Mouse (Mus musculus): Measurements from ENCODE around the gene Igf2r. TPM values are rescaled to one million over a fixed set of nuclear protein-coding genes. Genes with fewer than 3 reads are reported as not detected.

Igf2r gene
- polyA plus RNA-seq, 1 experiment from 2014 or later, result 35.1 TPM

DNA sequence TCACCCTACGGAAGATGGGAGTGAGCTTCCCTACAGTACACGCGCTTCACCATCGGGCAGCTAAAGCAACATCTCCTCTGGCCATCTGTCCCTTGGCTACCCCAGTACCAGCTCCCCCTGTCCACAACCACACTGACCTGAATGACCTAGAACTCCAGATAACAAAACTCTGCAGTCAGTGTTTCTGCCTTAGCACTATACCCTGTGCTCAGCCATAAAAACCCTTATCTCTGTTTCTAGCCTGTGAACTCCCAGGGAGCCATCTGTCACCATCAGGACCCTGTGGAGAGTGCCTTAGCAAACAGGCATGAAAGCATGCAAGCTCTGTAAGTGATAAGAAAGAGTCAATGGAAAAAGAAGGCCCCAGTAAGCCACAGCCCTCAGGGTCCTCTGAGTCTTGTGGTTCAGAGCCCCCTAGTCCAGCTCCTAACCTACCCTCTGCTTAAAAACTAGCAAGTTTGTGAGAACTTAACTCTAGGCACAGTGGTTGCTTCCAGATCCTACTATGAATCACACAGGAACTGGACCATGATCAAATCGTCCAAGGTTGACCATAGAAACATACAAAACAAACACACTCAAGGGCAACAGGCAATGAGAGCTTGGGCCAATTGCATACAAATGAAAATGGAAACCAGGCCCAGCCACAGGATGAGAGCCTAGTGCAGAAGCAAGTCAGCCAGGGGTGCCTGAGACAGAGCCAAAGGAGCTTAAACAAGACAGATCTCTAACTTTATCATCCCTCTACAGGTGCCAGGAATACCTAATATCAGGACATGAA is 45.3 kb downstream of the Igf2r start:
- 58% methylated on average over 5 of the region's 5 CpGs for WGBS
- Histone ChIP-seq H3K36me3 (peaks cover 9% of the 10 kb centered on the region), H3K9ac (no peak overlapping the region), H3K27me3 (replicated peaks) (no peaks in the 10 kb centered on the region), H3K4me2 (no peak overlapping the region), H3K4me1 (peaks cover 38% of the 10 kb centered on the region), H3K9me3 (no peaks in the 10 kb centered on the region), H3K27ac (peak overlapping the region; percentile 89), H3K4me3 (replicated peaks) (no peak overlapping the region)
- peak; percentile 77 for ATAC-seq (ENCODE audit: insufficient read depth, low FRiP score, low read depth)

DNA sequence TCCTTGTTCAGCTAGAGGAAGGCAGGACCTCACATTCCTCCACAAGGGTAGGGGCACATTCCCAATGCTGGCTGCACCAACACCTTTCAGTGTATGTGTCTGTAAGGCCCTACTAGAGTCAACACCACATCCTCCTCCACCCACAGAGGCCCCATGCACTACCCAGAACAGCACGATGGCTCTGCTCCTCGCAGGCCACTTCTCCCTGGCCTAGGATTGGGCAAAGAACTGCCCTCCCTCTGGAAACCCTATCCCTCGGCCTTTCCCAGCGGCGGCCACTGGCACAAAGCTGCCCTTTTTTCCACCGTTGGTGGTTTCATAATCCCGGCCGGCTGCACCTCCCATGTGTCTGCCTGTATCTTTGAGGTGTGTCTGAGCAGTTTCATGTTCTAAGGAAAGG is 46.8 kb downstream of the Igf2r start:
- peaks cover 13% of the 10 kb centered on the region for H3K36me3 ChIP-seq

GRCm38 (mm10) chr17:12721118-12721886 is 48.2 kb downstream of the Igf2r start:
- H3K4me2 ChIP-seq, result no peak overlapping the region
- H3K9ac ChIP-seq, result no peak overlapping the region
- no peak for ATAC-seq (ENCODE audit: insufficient read depth, low FRiP score, low read depth)
- H3K4me1 ChIP-seq, result peaks cover 37% of the 10 kb centered on the region
- no peaks in the 10 kb centered on the region for H3K27me3 ChIP-seq (replicated peaks)
- H3K9me3 ChIP-seq, result no peaks in the 10 kb centered on the region
- peaks cover 18% of the 10 kb centered on the region for H3K36me3 ChIP-seq
- no peak overlapping the region for H3K4me3 ChIP-seq (replicated peaks)
- peak overlapping the region; percentile 45 for H3K27ac ChIP-seq
- WGBS, result 74% methylated on average over 5 of the region's 5 CpGs

More for the DNA sequence above, 46.8 kb downstream of the Igf2r start:
- H3K9me3 ChIP-seq, result no peaks in the 10 kb centered on the region
- no peak overlapping the region for H3K4me2 ChIP-seq
- peak; percentile 67 for ATAC-seq (ENCODE audit: insufficient read depth, low FRiP score, low read depth)
- H3K9ac ChIP-seq, result no peak overlapping the region
- H3K4me3 ChIP-seq (replicated peaks), result no peak overlapping the region
- H3K27ac ChIP-seq, result peak overlapping the region; percentile 58
- H3K27me3 ChIP-seq (replicated peaks), result no peaks in the 10 kb centered on the region
- WGBS, result 49% methylated on average over 8 of the region's 8 CpGs
- H3K4me1 ChIP-seq, result peaks cover 39% of the 10 kb centered on the region

- Histone ChIP-seq H3K27ac (peak overlapping the region; percentile 52; the same call in 1 of the 2 replicates), H3K9ac (no peak overlapping the region), H3K4me1 (peaks cover 11% of the 10 kb centered on the region; the same call in 1 of the 2 replicates), H3K27me3 (replicated peaks) (no peaks in the 10 kb centered on the region), H3K36me3 (peaks cover 18% of the 10 kb centered on the region), H3K4me2 (no peak overlapping the region), H3K4me3 (replicated peaks) (no peak overlapping the region), H3K9me3 (no peaks in the 10 kb centered on the region)
- 51% methylated on average over 7 of the region's 7 CpGs for WGBS
- ATAC-seq (ENCODE audit: insufficient read depth, low FRiP score, low read depth), result no peak
Observed at GRCm38 (mm10) chr17:12718251-12718650, 51.2 kb downstream of the Igf2r start.

DNA sequence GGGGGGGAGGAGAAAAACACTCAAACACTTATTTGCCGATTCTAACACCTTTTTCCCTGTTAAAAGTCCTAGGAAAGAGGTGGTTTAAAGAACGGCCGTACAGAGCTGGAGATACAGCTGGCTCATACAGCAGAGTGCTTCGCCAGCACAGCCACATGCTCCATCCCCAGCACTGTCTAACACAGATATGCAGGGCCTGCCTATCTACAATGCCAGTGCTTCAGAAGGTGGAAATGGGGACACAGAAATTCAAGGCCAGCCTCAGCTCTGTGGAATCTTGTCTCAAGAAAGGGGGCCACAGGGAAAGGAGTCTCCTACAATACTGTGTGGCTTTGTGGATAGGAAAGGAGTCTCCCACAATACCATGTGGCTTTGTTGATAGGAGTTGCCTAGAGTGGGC is 52.0 kb downstream of the Igf2r start:
- Histone ChIP-seq H3K4me1 (peaks cover 6% of the 10 kb centered on the region; the same call in 1 of the 2 replicates), H3K4me2 (no peak overlapping the region), H3K27ac (peak overlapping the region; percentile 52; the same call in 1 of the 2 replicates), H3K9me3 (no peaks in the 10 kb centered on the region), H3K4me3 (replicated peaks) (no peak overlapping the region), H3K9ac (no peak overlapping the region), H3K27me3 (replicated peaks) (no peaks in the 10 kb centered on the region), H3K36me3 (peaks cover 16% of the 10 kb centered on the region)
- no peak for ATAC-seq (ENCODE audit: insufficient read depth, low FRiP score, low read depth)
- WGBS, result 79% methylated on average over 4 of the region's 4 CpGs

DNA sequence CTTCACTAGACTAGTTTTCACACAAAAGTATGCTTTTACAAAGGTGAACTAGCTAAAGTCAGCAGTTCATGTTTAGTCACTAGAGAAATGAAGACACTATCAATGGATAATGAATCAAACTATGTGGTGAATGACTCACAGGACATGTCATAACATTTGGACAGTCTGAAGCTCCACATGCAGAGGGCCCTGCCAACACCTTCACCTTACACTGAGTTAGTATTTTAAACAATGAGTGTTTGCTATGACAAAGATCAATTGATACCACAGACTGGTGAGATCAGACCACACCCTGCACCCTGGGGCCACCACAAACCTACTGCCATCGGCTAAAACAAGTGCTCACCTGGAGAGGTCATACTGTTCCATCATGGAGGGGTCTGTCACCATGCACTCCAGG is 54.4 kb downstream of the Igf2r start:
- H3K27ac ChIP-seq, result no peak overlapping the region
- H3K36me3 ChIP-seq, result peaks cover 22% of the 10 kb centered on the region
- H3K4me2 ChIP-seq, result no peak overlapping the region
- no peak for ATAC-seq (ENCODE audit: insufficient read depth, low FRiP score, low read depth)
- H3K27me3 ChIP-seq (replicated peaks), result no peaks in the 10 kb centered on the region
- no peak overlapping the region for H3K4me3 ChIP-seq (replicated peaks)
- WGBS, result 46% methylated on average over 1 of the region's 1 CpGs
- 0 out of 2 replicates have a peak, but pooled peaks cover 4% of the 10 kb centered on the region for H3K4me1 ChIP-seq
- no peaks in the 10 kb centered on the region for H3K9me3 ChIP-seq
- H3K9ac ChIP-seq, result no peak overlapping the region

GRCm38 (mm10) chr17:12714080-12714561 is 55.3 kb downstream of the Igf2r start:
- Histone ChIP-seq H3K4me3 (replicated peaks) (no peak overlapping the region), H3K36me3 (peaks cover 21% of the 10 kb centered on the region)

GRCm38 (mm10) chr17:12712993-12713392 is 56.5 kb downstream of the Igf2r start:
- H3K9me3 ChIP-seq, result no peaks in the 10 kb centered on the region
- no peak overlapping the region for H3K27ac ChIP-seq
- no peak for ATAC-seq (ENCODE audit: insufficient read depth, low FRiP score, low read depth)
- H3K4me1 ChIP-seq, result 0 out of 2 replicates have a peak, but pooled peaks cover 4% of the 10 kb centered on the region
- no peaks in the 10 kb centered on the region for H3K27me3 ChIP-seq (replicated peaks)
- 73% methylated on average over 3 of the region's 3 CpGs for WGBS
- H3K4me3 ChIP-seq (replicated peaks), result no peak overlapping the region
- H3K36me3 ChIP-seq, result peaks cover 22% of the 10 kb centered on the region; the same call in 1 of the 2 replicates
- H3K9ac ChIP-seq, result no peak overlapping the region
- H3K4me2 ChIP-seq, result no peak overlapping the region

More at GRCm38 (mm10) chr17:12714080-12714561, 55.3 kb downstream of the Igf2r start:
- Histone ChIP-seq H3K9me3 (no peaks in the 10 kb centered on the region), H3K27me3 (replicated peaks) (no peaks in the 10 kb centered on the region), H3K4me1 (0 out of 2 replicates have a peak, but pooled peaks cover 4% of the 10 kb centered on the region), H3K4me2 (no peak overlapping the region), H3K27ac (no peak overlapping the region), H3K9ac (no peak overlapping the region)
- 72% methylated on average over 5 of the region's 5 CpGs for WGBS
- no peak for ATAC-seq (ENCODE audit: insufficient read depth, low FRiP score, low read depth)

DNA sequence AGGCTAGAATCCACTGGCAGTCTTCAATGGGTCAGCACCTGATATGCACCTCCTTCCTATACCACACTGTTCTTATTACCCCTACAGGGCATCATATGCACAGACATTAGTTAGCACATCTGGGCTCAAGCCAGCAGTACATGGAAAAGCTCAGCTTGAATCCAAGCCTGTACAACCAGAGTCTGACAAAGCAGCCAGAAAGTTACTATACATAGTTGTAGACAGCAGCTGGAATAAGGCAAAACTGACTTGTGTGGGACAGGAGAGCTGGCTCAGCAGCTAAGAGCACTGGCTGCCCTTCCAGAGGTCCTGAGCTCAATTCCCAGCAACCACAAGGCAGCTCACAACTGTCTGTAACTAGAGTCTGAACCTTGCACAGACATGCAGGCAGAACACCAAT is 57.3 kb downstream of the Igf2r start:
- Histone ChIP-seq H3K4me3 (replicated peaks) (no peak overlapping the region), H3K36me3 (peaks cover 23% of the 10 kb centered on the region; the same call in 1 of the 2 replicates), H3K9ac (no peak overlapping the region), H3K27me3 (replicated peaks) (no peaks in the 10 kb centered on the region), H3K4me1 (no peaks in the 10 kb centered on the region), H3K4me2 (no peak overlapping the region), H3K9me3 (no peaks in the 10 kb centered on the region), H3K27ac (no peak overlapping the region)
- ATAC-seq (ENCODE audit: insufficient read depth, low FRiP score, low read depth), result no peak

DNA sequence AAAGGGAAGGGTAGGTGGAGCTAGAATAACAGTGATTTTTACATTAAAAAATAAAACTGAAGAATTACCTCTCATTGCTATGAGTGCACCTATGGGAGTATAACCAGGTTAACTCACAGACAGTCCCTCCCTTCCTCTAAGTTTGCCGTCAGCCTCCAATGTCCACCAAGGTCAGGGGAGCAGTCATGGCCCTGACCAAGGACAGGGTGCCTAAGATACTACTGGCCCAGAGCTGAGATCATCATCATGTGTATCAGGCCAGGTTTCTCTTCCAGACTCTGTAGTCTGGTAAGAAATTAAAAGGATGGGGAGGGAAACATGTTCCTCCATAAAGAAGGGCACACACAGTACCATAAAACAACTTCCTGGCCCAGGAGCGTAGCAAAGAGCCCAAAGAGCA is 58.5 kb downstream of the Igf2r start:
- no peak overlapping the region for H3K9ac ChIP-seq
- H3K27ac ChIP-seq, result no peak overlapping the region
- H3K4me1 ChIP-seq, result no peaks in the 10 kb centered on the region
- no peak overlapping the region for H3K4me2 ChIP-seq
- H3K36me3 ChIP-seq, result peaks cover 22% of the 10 kb centered on the region; the same call in 1 of the 2 replicates
- H3K27me3 ChIP-seq (replicated peaks), result no peaks in the 10 kb centered on the region
- WGBS, result 95% methylated on average over 2 of the region's 2 CpGs
- no peaks in the 10 kb centered on the region for H3K9me3 ChIP-seq
- H3K4me3 ChIP-seq (replicated peaks), result no peak overlapping the region
- ATAC-seq (ENCODE audit: insufficient read depth, low FRiP score, low read depth), result no peak

DNA sequence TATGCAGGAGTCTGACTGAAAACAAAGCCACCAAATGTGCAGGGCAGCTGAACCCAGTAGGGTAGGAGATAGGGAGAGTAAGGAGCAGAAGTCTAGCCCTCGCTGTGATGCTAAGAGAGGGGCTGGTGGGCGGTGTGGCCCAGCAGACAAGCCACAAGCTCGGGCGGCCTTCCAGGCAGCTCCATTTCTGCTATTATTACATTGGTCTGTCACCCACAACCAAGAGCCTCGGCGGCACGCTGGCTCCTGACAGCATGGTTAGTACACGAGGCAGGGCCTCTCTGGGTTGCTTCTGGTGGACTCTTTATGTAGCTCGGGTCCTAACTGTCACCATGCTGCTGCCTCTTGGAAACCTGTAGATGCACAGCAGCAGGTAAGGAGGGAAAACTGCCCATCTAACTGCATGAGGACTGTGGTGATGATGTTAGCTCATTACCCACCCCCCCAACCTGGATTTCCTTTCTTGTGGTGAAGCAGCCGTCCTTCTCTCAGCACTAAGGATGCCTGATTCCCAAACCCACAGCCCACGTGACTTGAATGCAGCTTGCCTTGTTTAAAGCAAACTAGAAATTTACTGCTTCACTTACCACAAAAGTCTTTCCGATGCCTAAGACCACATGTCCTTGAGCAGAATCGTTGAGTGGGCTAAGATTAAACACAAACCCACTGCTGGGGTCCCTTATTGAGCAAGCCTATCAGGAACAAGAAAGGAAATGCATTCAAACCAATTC is 59.2 kb downstream of the Igf2r start:
- Histone ChIP-seq H3K4me1 (no peaks in the 10 kb centered on the region), H3K9ac (no peak overlapping the region), H3K36me3 (peaks cover 22% of the 10 kb centered on the region; the same call in 1 of the 2 replicates), H3K4me3 (replicated peaks) (no peak overlapping the region), H3K4me2 (no peak overlapping the region), H3K9me3 (no peaks in the 10 kb centered on the region), H3K27ac (no peak overlapping the region), H3K27me3 (replicated peaks) (no peaks in the 10 kb centered on the region)
- ATAC-seq (ENCODE audit: insufficient read depth, low FRiP score, low read depth), result no peak
- WGBS, result 88% methylated on average over 13 of the region's 13 CpGs

All from stomach, embryonic 15.5 days (tissue).